Mouse (Mus musculus) limb, embryonic 12.5 days (tissue): Measurements from ENCODE around the gene Adss. TPM values are rescaled to one million over a fixed set of nuclear protein-coding genes. Genes with fewer than 3 reads are reported as not detected.

ENCODE experiments used
- ATAC-seq: fragments of 200-750 bp; cut with Nextera tagmentation; 2 replicates; pipeline ENCODE4 v1.8.0; 2017; ENCODE audit warnings: low read depth, moderate TSS enrichment; ENCODE audit not compliant: insufficient number of reproducible peaks, insufficient read depth, low FRiP score, low TSS enrichment
- H3K27ac ChIP-seq: fragments of 300-500 bp; sonication (generic); 2 replicates; pipeline ENCODE4 v1.5.1; 2016; ENCODE audit warnings: mild to moderate bottlenecking, moderate library complexity
- H3K27me3 ChIP-seq: fragments of 300-500 bp; sonication (generic); 2 replicates; pipeline ENCODE4 v1.6.1; 2016; ENCODE audit warnings: mild to moderate bottlenecking, moderate library complexity
- H3K36me3 ChIP-seq: fragments of 300-500 bp; sonication (generic); 2 replicates; pipeline ENCODE4 v1.6.1; 2016; ENCODE audit warnings: mild to moderate bottlenecking, moderate library complexity
- H3K4me1 ChIP-seq: fragments of 300-500 bp; sonication (generic); replicated peaks from 2 replicates; pipeline ENCODE4 v1.6.1; 2016
- H3K4me2 ChIP-seq: fragments of 300-500 bp; sonication (generic); 2 replicates; pipeline ENCODE4 v1.6.1; 2016; ENCODE audit warnings: mild to moderate bottlenecking, moderate library complexity
- H3K4me3 ChIP-seq: fragments of 300-500 bp; sonication (generic); replicated peaks from 2 replicates; pipeline ENCODE4 v1.5.1; 2016; ENCODE audit warnings: mild to moderate bottlenecking
- H3K9ac ChIP-seq: fragments of 300-500 bp; sonication (generic); replicated peaks from 2 replicates; pipeline ENCODE4 v1.6.1; 2016; ENCODE audit warnings: mild to moderate bottlenecking, moderate library complexity
- H3K9me3 ChIP-seq: fragments of 300-500 bp; sonication (generic); 2 replicates; pipeline ENCODE4 v1.6.1; 2016; ENCODE audit warnings: mild to moderate bottlenecking, moderate library complexity
- WGBS: fragments of 180-500 bp; shearing (Covaris S2); methylation state at CpG from one replicate; pipeline ENCODE4 v1.1.7; 2016; 5-methylcytosine and 5-hydroxymethylcytosine counted together
- polyA plus RNA-seq: library from polyadenylated mRNA; unstranded; fragments of >200 nt; fragmentation: Nextera tagmentation; extraction: Ambion mirVana; gene quantifications from 2 replicates; pipeline ENCODE4 v1.2.1, GENCODE M21; 2016

Gene Adss
- polyA plus RNA-seq, 1 experiment from 2014 or later = 62.3 TPM

DNA sequence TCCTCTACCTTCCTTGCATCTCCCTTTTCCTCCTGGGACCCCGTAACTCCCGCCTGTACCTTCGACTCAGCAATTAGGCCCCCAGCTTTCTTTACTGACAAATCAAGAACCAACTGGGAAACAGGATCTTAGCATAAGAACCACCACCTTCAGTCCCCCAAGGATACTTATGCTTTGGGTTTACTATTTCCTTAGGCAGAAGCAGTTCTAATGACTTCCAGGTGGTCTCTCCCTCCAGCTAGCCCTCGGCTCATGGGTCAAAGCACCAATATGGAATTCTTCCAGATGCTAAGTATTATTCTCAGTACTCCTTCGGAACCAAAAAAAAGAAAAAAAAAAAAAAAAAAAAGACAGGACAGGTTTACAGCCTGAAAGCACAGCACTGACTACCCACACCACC, 39.1 kb downstream of the Adss start:
- H3K9me3 ChIP-seq = no peaks in the 10 kb centered on the region
- H3K4me2 ChIP-seq = peak overlapping the region; percentile 16
- H3K27me3 ChIP-seq = no peaks in the 10 kb centered on the region
- H3K4me1 ChIP-seq = peaks cover 14% of the 10 kb centered on the region
- 11% methylated on average over 5 of the region's 5 CpGs for WGBS
- H3K9ac ChIP-seq = no peak overlapping the region
- H3K27ac ChIP-seq = peak overlapping the region; percentile 72
- peak; percentile 85 for ATAC-seq
- H3K4me3 ChIP-seq = no peak overlapping the region
- no peaks in the 10 kb centered on the region for H3K36me3 ChIP-seq

GRCm38 (mm10) chr1:177753496-177753895, 42.8 kb downstream of the Adss start:
- H3K4me2 ChIP-seq = no peak overlapping the region
- no peak for ATAC-seq
- 81% methylated on average over 1 of the region's 1 CpGs for WGBS
- H3K4me3 ChIP-seq = no peak overlapping the region
- H3K4me1 ChIP-seq = peaks cover 14% of the 10 kb centered on the region
- H3K9ac ChIP-seq = no peak overlapping the region
- peaks cover 9% of the 10 kb centered on the region; the same call in 1 of the 2 replicates for H3K36me3 ChIP-seq
- H3K27ac ChIP-seq = no peak overlapping the region
- peaks cover 28% of the 10 kb centered on the region for H3K9me3 ChIP-seq
- H3K27me3 ChIP-seq = no peaks in the 10 kb centered on the region

GRCm38 (mm10) chr1:177747869-177748540, 48.3 kb downstream of the Adss start:
- H3K9ac ChIP-seq = no peak overlapping the region
- no peak overlapping the region for H3K27ac ChIP-seq
- H3K4me3 ChIP-seq = no peak overlapping the region
- ATAC-seq = no peak
- 95% methylated on average over 6 of the region's 6 CpGs for WGBS
- H3K9me3 ChIP-seq = peaks cover 31% of the 10 kb centered on the region
- no peak overlapping the region for H3K4me2 ChIP-seq
- no peaks in the 10 kb centered on the region for H3K27me3 ChIP-seq
- no peaks in the 10 kb centered on the region for H3K4me1 ChIP-seq
- peaks cover 9% of the 10 kb centered on the region; the same call in 1 of the 2 replicates for H3K36me3 ChIP-seq

- H3K4me1 ChIP-seq = no peaks in the 10 kb centered on the region
- 80% methylated on average over 7 of the region's 7 CpGs for WGBS
- H3K4me2 ChIP-seq = no peak overlapping the region
- H3K27ac ChIP-seq = no peak overlapping the region
- H3K9me3 ChIP-seq = peaks cover 15% of the 10 kb centered on the region
- no peaks in the 10 kb centered on the region for H3K27me3 ChIP-seq
- no peak; the same call in 1 of the 2 replicates for ATAC-seq
- no peak overlapping the region for H3K4me3 ChIP-seq
- H3K9ac ChIP-seq = no peak overlapping the region
- H3K36me3 ChIP-seq = peaks cover 3% of the 10 kb centered on the region; the same call in 1 of the 2 replicates
These were observed 51.6 kb downstream of the Adss start for GRCm38 (mm10) chr1:177744521-177745325.

DNA sequence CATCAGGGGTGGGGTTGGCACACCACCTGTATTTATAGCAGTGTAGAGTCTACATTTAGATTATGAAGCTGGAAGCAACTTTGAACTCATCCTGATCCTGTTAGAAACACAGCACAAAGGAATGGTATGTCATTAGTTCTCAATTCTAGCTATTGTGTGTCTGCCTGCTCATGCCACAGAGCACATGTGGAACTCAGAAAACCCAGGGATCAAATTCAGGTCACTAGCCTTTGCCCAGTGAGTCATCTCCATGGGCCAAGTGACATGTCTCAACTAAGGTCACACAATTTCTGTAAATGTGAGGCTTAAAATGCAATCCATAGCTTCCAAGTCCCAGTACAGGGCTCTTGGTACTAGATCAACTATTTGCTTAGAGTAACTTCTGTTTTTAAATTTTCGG, 54.2 kb downstream of the Adss start:
- Histone ChIP-seq H3K36me3 (no peaks in the 10 kb centered on the region), H3K4me2 (no peak overlapping the region), H3K27me3 (no peaks in the 10 kb centered on the region), H3K9ac (no peak overlapping the region), H3K9me3 (no peaks in the 10 kb centered on the region), H3K27ac (no peak overlapping the region), H3K4me3 (no peak overlapping the region), H3K4me1 (no peaks in the 10 kb centered on the region)
- 78% methylated on average over 1 of the region's 1 CpGs for WGBS
- ATAC-seq = no peak

GRCm38 (mm10) chr1:177740707-177741106, 55.6 kb downstream of the Adss start:
- WGBS = 63% methylated on average over 1 of the region's 1 CpGs
- no peak overlapping the region for H3K9ac ChIP-seq
- no peak overlapping the region for H3K27ac ChIP-seq
- H3K4me3 ChIP-seq = no peak overlapping the region
- H3K9me3 ChIP-seq = no peaks in the 10 kb centered on the region
- no peaks in the 10 kb centered on the region for H3K27me3 ChIP-seq
- H3K4me2 ChIP-seq = no peak overlapping the region
- no peaks in the 10 kb centered on the region for H3K4me1 ChIP-seq
- no peak for ATAC-seq
- no peaks in the 10 kb centered on the region for H3K36me3 ChIP-seq

DNA sequence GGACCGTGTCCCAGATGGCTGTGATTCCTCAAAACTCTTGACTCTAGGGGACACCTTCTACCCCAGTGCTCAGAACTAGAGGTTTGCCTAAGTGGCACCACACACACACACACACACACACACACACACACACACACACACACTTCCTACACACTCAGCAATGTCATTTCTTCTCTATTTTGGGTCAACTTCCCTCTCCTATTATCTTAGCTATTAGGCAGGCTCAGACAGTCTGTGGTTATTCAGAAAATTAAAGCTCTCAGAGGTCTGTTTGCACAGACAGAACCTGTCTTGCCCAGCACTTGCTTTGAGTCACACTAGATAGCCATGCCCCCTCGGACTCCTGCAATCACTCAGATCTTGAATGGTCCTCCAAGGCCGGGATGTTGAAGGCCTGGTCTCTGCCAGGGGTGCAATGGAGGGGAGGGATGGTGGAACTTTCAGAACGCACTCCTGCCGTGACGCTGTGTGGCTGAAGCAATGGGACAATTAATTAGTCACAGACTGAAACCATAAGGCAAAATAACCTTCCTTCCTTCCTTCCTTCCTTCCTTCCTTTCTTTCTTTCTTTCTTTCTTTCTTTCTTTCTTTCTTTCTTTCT, 58.7 kb downstream of the Adss start:
- no peaks in the 10 kb centered on the region for H3K27me3 ChIP-seq

GRCm38 (mm10) chr1:177731973-177732372, 64.3 kb downstream of the Adss start:
- ATAC-seq = no peak
- Histone ChIP-seq H3K9me3 (peaks cover 8% of the 10 kb centered on the region; the same call in 1 of the 2 replicates), H3K4me1 (no peaks in the 10 kb centered on the region; the same call in 1 of the 2 replicates), H3K9ac (no peak overlapping the region), H3K4me3 (no peak overlapping the region), H3K27ac (no peak overlapping the region), H3K27me3 (no peaks in the 10 kb centered on the region), H3K36me3 (no peaks in the 10 kb centered on the region), H3K4me2 (no peak overlapping the region)
- WGBS = 82% methylated on average over 3 of the region's 3 CpGs

More for the DNA sequence above, 58.7 kb downstream of the Adss start:
- Histone ChIP-seq H3K4me2 (no peak overlapping the region), H3K4me3 (no peak overlapping the region), H3K4me1 (no peaks in the 10 kb centered on the region), H3K27ac (no peak overlapping the region), H3K36me3 (no peaks in the 10 kb centered on the region), H3K9ac (no peak overlapping the region), H3K9me3 (no peaks in the 10 kb centered on the region)
- WGBS = 27% methylated on average over 6 of the region's 6 CpGs
- ATAC-seq = no peak

GRCm38 (mm10) chr1:177729043-177730024, 67.0 kb downstream of the Adss start, which contains the start of gene 1700016C15Rik:
TSS of gene 1700016C15Rik (plus strand) at chr1:177729814.
- Histone ChIP-seq H3K36me3 (no peaks in the 10 kb centered on the region), H3K4me1 (no peaks in the 10 kb centered on the region; the same call in 1 of the 2 replicates), H3K27me3 (no peaks in the 10 kb centered on the region), H3K27ac (no peak within 1 kb of the TSS; the same call in 1 of the 2 replicates), H3K9ac (no peak within 1 kb of the TSS), H3K9me3 (peaks cover 8% of the 10 kb centered on the region; the same call in 1 of the 2 replicates), H3K4me3 (no peak within 1 kb of the TSS), H3K4me2 (no peak within 1 kb of the TSS)
- ATAC-seq = no peak; the same call in 1 of the 2 replicates
- 78% methylated on average over 11 of the region's 11 CpGs for WGBS

DNA sequence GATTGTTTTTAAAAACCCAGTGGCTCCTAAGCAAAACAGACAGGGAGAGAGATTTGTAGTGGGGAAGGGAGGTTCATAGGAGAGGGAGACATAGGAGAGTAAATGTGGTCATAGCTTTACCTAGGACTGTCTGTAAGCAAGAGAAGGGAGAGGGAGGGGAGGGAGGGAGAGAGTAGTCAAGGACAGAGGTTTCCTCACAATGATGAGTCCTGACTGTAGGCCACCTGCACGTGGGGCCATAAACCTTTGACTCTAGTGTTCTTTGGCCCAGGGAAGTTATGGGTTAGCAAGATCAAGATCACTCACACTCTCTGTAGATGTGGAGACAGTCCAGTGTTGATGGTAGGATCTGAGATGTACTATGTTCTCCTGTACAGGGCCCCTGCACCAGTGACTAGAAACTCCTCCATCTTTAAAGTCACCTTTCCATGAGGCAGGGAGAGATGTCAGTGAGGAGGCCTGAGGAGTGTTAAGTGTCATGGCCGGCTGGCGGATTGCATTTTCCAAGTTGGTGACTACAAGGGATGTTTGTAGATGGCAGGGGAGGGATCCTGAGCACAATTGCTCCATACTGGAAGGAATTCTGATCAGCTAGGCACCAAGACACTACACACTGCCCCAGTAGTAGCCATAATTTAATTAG, 68.3 kb downstream of the Adss start:
- H3K36me3 ChIP-seq = no peaks in the 10 kb centered on the region
- no peaks in the 10 kb centered on the region for H3K27me3 ChIP-seq
- H3K4me2 ChIP-seq = no peak overlapping the region
- no peak overlapping the region for H3K4me3 ChIP-seq
- 82% methylated on average over 3 of the region's 3 CpGs for WGBS
- H3K4me1 ChIP-seq = no peaks in the 10 kb centered on the region; the same call in 1 of the 2 replicates
- H3K9ac ChIP-seq = no peak overlapping the region
- H3K9me3 ChIP-seq = peaks cover 8% of the 10 kb centered on the region; the same call in 1 of the 2 replicates
- ATAC-seq = no peak
- no peak overlapping the region for H3K27ac ChIP-seq
